Mouse (Mus musculus) midbrain, postnatal 0 days (tissue): ENCODE results near the gene Gm12184. TPM values are rescaled to one million over a fixed set of nuclear protein-coding genes. Genes with fewer than 3 reads are reported as not detected.

ENCODE experiments used
- ATAC-seq: fragments of 200-750 bp; cut with Nextera tagmentation; 2 replicates; pipeline ENCODE4 v1.8.0; 2017; ENCODE audit warnings: moderate number of reproducible peaks, mild to moderate bottlenecking, moderate TSS enrichment, moderate library complexity; ENCODE audit not compliant: low FRiP score
- DNase-seq: peaks from one replicate; pipeline ENCODE4 v3.0.0-alpha.2; 2015; ENCODE audit warnings: low spot score
- H3K27ac ChIP-seq: fragments of 300-500 bp; sonication (generic); 2 replicates; pipeline ENCODE4 v1.5.1; 2014; ENCODE audit warnings: low read depth, mild to moderate bottlenecking, low read length, mixed read lengths
- H3K27me3 ChIP-seq: fragments of 300-500 bp; sonication (generic); 2 replicates; pipeline ENCODE4 v1.6.1; 2014; ENCODE audit warnings: low read length, control low read depth, mixed read lengths; ENCODE audit not compliant: insufficient read depth
- H3K36me3 ChIP-seq: fragments of 300-500 bp; sonication (generic); 2 replicates; pipeline ENCODE4 v1.6.1; 2014; ENCODE audit warnings: low read length, control low read depth, mixed read lengths; ENCODE audit not compliant: insufficient read depth
- H3K4me1 ChIP-seq: fragments of 300-500 bp; sonication (generic); 2 replicates; pipeline ENCODE4 v1.6.1; 2014; ENCODE audit warnings: mild to moderate bottlenecking, control low read depth, antibody characterized with exemption, low read length, mixed read lengths; ENCODE audit not compliant: insufficient read depth
- H3K4me2 ChIP-seq: fragments of 300-500 bp; sonication (generic); 2 replicates; pipeline ENCODE4 v1.6.1; 2014; ENCODE audit warnings: low read depth, mild to moderate bottlenecking, low read length, mixed read lengths; ENCODE audit not compliant: poor library complexity, severe bottlenecking
- H3K4me3 ChIP-seq: fragments of 300-500 bp; sonication (generic); 2 replicates; pipeline ENCODE4 v1.5.1; 2014; ENCODE audit warnings: low read depth, mild to moderate bottlenecking, low read length, moderate library complexity
- H3K9ac ChIP-seq: fragments of 300-500 bp; sonication (generic); replicated peaks from 2 replicates; pipeline ENCODE4 v1.6.1; 2014; ENCODE audit warnings: mild to moderate bottlenecking, low read length, moderate library complexity, mixed read lengths; ENCODE audit not compliant: poor library complexity, severe bottlenecking
- H3K9me3 ChIP-seq: fragments of 300-500 bp; sonication (generic); 2 replicates; pipeline ENCODE4 v1.6.1; 2016; ENCODE audit warnings: low read length, control low read depth
- CTCF ChIP-seq: IDR thresholded peaks from 2 replicates; pipeline ENCODE4 v1.5.1; 2016; ENCODE audit warnings: antibody characterized with exemption, mild to moderate bottlenecking
- WGBS: fragments of 180-500 bp; shearing (Covaris S2); extraction: QIAGEN DNeasy Blood & Tissue Kit; methylation state at CpG from one replicate; pipeline ENCODE4 v1.1.7; 2014; 5-methylcytosine and 5-hydroxymethylcytosine counted together
- polyA plus RNA-seq: library from polyadenylated mRNA; unstranded; fragments of >200 nt; fragmentation: Nextera tagmentation; extraction: Ambion mirVana; gene quantifications from 2 replicates; pipeline ENCODE4 v1.2.1, GENCODE M21; 2015
- total RNA-seq: library from RNA; depleted of rRNA; stranded (reverse); fragments of >200 nt; gene quantifications from 2 replicates; pipeline ENCODE4 v1.2.3, GENCODE M21; 2014

Gm12184 gene
- total and polyA plus RNA-seq, 2 experiments from 2014 or later = 2.4 to 8.2 TPM

DNA sequence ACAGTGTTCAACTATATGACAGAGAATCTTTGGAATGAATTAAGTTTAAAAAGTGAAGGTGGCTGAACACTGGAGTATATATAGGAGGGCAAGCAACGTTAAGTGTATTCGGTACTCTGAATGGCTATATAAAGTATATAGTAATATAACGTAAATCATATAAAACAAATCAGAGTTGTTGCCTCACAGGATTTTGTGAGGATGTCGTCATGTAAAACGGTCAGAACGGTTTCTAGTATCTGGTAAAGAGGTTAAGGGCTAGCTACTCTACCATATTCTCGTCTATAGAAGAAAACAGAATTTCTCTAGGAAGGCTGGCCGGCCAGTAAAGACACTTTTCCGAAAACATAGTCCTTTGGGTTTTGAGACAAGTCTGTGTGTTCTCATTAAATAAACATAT, 8.7 kb downstream of the Gm12184 start:
- Histone ChIP-seq H3K9ac (peak overlapping the region; percentile 89), H3K27me3 (no peaks in the 10 kb centered on the region), H3K27ac (peak overlapping the region; percentile 96), H3K36me3 (no peaks in the 10 kb centered on the region), H3K4me2 (peak overlapping the region; percentile 67), H3K4me3 (peak overlapping the region; percentile 70), H3K4me1 (peaks cover 15% of the 10 kb centered on the region; the same call in 1 of the 2 replicates), H3K9me3 (no peaks in the 10 kb centered on the region)
- DNase-seq (no peak), ATAC-seq (no peak)
- TF ChIP-seq CTCF = no peak
- WGBS = 6% methylated on average over 9 of the region's 9 CpGs

DNA sequence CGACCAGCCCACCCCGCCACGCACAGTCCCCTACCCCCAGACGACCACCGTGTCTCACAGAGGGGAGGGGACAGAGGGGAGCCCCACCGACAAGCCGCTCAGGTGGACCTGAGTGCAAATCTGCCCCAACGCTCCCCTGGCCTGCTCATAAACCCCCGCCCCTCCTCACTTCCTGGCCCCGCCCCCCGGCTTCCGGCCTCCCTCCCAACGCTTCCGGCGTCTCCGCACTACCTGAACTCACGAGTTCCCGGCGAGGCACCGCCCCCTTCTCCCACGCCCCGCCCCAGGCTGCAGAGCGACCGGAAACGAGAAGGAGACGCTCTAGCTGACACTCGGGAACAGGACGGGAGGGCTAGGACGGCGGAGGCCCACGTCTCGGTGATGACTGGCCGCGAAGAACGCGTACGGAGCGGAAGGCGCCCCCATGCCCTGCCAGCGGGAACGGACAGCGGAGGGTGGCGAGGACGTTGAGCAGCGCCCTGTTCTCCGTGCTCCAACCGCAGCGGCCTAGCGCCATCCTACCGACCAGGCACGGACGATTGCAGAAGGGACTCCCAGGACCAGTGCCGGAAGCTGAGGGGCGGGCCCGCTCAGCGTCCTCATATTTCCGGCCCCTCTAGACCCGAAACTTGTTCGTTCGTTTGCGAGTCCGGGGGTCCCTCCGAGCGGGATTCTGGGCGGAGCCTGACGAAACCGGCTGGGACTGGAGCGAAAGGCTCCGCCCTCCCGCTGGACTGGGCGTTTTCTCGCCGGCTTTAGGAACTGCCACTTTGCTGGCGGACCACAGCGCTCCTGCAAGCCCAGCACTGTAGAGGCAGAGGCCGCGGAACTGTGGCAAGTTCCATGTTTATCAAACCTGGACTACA, 9.4 kb downstream of the Gm12184 start, which contains the start of gene Trim41:
Gene Trim41, minus strand, starts transcription at position 554 of the 866 bp plus-strand sequence.
- peak; percentile 34; the same call in 1 of the 2 replicates for TF ChIP-seq CTCF
- Histone ChIP-seq H3K4me2 (peak within 1 kb of the TSS; percentile 83), H3K4me1 (peaks cover 15% of the 10 kb centered on the region; the same call in 1 of the 2 replicates), H3K4me3 (peak within 1 kb of the TSS; percentile 70), H3K9me3 (no peaks in the 10 kb centered on the region), H3K36me3 (peaks cover 6% of the 10 kb centered on the region), H3K9ac (peak within 1 kb of the TSS; percentile 89), H3K27ac (peak within 1 kb of the TSS; percentile 96), H3K27me3 (no peaks in the 10 kb centered on the region)
- WGBS = under 1% methylated on average over 68 of the region's 77 CpGs
- peak; percentile 97 for ATAC-seq
- DNase-seq = peak; percentile 99

GRCm38 (mm10) chr11:48816281-48816781, 10.1 kb downstream of the Gm12184 start:
- peaks cover 15% of the 10 kb centered on the region; the same call in 1 of the 2 replicates for H3K4me1 ChIP-seq
- 1% methylated on average over 20 of the region's 23 CpGs for WGBS
- DNase-seq = peak; percentile 79

DNA sequence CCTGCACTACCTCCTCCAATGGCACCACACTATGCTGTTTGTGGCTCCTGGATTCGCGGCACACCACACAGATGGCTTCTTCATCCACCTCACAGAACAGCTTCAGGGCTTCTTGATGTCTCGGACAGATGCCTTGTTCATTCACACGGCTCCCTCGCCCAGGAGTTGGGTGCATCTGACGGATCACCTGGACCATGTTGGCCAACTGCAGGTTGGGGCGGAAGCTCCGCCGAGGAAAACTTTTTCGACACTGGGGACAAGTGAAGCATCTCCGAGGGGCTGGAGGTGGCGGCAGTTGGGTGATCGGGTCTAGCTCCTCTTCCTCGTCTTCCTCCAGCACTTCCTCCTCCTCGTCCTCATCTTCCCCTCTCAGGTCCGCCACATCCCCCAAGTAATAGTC, 10.6 kb downstream of the Gm12184 start:
- peak overlapping the region; percentile 89; the same call in 1 of the 2 replicates for H3K9ac ChIP-seq
- 0 out of 2 replicates have a peak overlapping the region, but pooled peaks have one; percentile 96 for H3K27ac ChIP-seq
- no peak for DNase-seq
- WGBS = 76% methylated on average over 16 of the region's 16 CpGs
- H3K4me2 ChIP-seq = peak overlapping the region; percentile 83
- H3K36me3 ChIP-seq = peaks cover 17% of the 10 kb centered on the region
- no peak for TF ChIP-seq CTCF
- ATAC-seq = no peak
- H3K9me3 ChIP-seq = no peaks in the 10 kb centered on the region
- H3K27me3 ChIP-seq = no peaks in the 10 kb centered on the region
- peak overlapping the region; percentile 70 for H3K4me3 ChIP-seq
- H3K4me1 ChIP-seq = peaks cover 15% of the 10 kb centered on the region; the same call in 1 of the 2 replicates

More at GRCm38 (mm10) chr11:48816281-48816781, 10.1 kb downstream of the Gm12184 start:
- H3K4me2 ChIP-seq = peak overlapping the region; percentile 83
- ATAC-seq = peak; percentile 78
- no peak for TF ChIP-seq CTCF
- H3K9me3 ChIP-seq = no peaks in the 10 kb centered on the region
- H3K36me3 ChIP-seq = peaks cover 13% of the 10 kb centered on the region
- H3K9ac ChIP-seq = peak overlapping the region; percentile 89
- H3K27me3 ChIP-seq = no peaks in the 10 kb centered on the region
- peak overlapping the region; percentile 70 for H3K4me3 ChIP-seq
- peak overlapping the region; percentile 96 for H3K27ac ChIP-seq

- no peaks in the 10 kb centered on the region for H3K27me3 ChIP-seq
- H3K27ac ChIP-seq = no peak overlapping the region
- no peak overlapping the region for H3K4me2 ChIP-seq
- no peak for TF ChIP-seq CTCF
- peaks cover 15% of the 10 kb centered on the region; the same call in 1 of the 2 replicates for H3K4me1 ChIP-seq
- DNase-seq (no peak), ATAC-seq (no peak)
- no peak overlapping the region for H3K4me3 ChIP-seq
- H3K9me3 ChIP-seq = no peaks in the 10 kb centered on the region
- H3K36me3 ChIP-seq = peaks cover 30% of the 10 kb centered on the region
- no peak overlapping the region for H3K9ac ChIP-seq
Measured at GRCm38 (mm10) chr11:48813782-48814181, 12.7 kb downstream of the Gm12184 start.

DNA sequence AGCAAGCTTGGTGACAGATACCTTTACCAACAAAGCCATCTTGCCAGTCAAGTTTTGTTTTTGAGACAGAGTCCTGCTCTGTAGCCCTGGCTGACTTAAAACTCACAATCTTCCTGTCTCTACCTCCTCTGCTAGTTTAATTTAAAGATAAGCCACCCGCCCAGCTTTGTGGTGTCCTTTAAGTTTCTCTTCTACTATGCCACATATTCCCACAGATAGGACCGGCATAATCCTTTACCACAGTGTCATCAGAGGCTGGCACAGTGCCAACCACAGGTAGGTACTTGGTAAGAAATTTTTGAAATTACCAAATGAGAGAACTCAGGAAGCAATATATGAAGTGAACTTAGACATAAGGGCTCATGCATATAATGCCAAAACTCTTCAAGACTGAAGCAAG, 16.3 kb downstream of the Gm12184 start:
- Histone ChIP-seq H3K9me3 (no peaks in the 10 kb centered on the region), H3K27ac (no peak overlapping the region), H3K4me2 (no peak overlapping the region), H3K4me3 (no peak overlapping the region), H3K9ac (no peak overlapping the region), H3K4me1 (peaks cover 6% of the 10 kb centered on the region; the same call in 1 of the 2 replicates), H3K27me3 (no peaks in the 10 kb centered on the region), H3K36me3 (peaks cover 62% of the 10 kb centered on the region)
- 94% methylated on average over 2 of the region's 2 CpGs for WGBS
- no peak for TF ChIP-seq CTCF
- ATAC-seq (no peak), DNase-seq (no peak)
